Mouse (Mus musculus): ENCODE data around the gene Hoxd12.

The Hoxd12 gene

DNA sequence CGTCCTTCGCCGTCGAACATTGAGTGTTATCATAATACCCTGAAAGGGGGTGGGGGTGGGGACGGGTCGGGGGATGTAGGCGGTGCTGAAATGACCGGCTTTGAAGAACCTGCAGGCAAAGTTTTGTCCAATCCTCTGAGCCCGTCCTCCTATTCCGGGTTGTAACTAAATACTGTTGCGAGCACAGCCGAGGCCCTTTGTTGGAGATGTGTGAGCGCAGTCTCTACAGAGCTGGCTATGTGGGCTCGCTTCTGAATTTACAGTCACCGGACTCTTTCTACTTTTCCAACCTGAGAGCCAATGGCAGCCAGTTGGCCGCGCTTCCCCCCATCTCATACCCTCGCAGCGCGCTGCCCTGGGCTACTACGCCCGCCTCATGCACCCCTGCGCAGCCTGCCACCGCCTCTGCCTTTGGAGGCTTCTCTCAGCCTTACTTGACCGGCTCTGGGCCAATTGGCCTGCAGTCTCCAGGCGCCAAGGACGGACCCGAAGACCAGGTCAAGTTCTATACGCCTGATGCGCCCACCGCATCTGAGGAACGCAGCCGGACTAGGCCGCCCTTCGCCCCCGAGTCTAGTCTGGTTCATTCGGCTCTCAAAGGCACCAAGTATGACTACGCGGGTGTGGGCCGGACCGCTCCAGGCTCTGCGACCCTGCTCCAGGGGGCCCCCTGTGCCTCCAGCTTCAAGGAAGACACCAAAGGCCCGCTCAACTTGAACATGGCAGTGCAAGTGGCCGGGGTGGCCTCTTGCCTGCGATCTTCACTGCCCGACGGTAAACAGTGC is at the start of gene Hoxd12:
Gene Hoxd12 (plus strand): TSS at position 133 of the 785 bp plus-strand sequence.
- DNase-seq (ENCODE audit: low spot score), result no peak

- no peak for DNase-seq (ENCODE audit: low spot score)
Observed at GRCm38 (mm10) chr2:74635412-74635811, 39.4 kb upstream of the Hoxd12 start.

GRCm38 (mm10) chr2:74642431-74642830 is 32.4 kb upstream of the Hoxd12 start:
- DNase-seq (ENCODE audit: low spot score), result no peak

GRCm38 (mm10) chr2:74645631-74646030 is 29.2 kb upstream of the Hoxd12 start:
- DNase-seq (ENCODE audit: low spot score), result no peak

- DNase-seq (ENCODE audit: low spot score), result no peak
Observed at GRCm38 (mm10) chr2:74647082-74647864, 27.5 kb upstream of the Hoxd12 start.

DNA sequence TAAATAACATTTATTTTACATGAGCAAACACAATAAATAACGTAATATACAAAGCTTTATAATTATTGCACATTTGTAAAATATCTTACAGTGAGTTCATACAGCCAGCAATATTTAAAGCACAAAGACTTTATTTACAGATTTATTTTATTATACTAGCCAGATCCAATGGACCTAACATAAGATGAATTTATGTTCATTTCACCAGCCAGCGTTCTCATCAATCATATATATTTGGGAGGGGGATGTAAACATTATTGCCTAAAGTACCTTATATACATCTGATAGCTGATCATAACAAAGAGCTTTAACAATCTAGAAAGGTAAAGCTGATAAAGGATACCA is 21.8 kb upstream of the Hoxd12 start:
- DNase-seq (ENCODE audit: low spot score), result no peak

DNA sequence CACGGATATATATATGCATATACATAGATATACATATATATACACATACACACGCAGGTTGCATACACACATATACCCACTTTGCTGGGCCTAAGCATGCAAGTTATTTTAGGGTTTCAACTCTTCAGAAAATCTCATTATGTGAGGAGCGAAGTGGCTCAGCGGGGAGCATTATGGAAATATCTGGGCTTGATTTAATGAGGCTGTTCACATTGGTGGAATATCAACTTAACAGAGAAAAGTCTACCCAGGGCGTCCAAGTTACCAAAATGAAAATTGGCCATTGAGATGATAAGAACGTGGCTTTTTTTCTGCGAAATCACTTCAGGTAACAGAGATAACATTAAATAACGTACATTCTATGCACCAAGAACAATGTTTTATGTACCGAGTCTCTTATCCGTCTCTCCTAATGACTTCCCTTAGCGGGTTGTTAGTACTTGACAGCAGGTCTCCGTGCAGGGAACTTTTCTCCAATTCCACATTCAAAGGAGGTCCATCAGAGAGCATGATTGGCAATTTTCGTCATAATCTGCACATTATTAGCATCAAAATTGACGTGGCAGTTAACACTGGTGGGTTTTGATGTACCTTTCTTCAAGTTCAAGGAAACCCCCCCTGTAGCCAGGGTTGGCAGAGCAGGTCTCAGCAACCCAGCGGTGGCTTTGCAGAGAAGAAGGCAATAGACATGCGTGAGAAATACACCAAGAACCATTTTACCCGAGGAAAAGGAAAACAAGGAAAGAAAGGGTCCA is 20.9 kb upstream of the Hoxd12 start:
- no peak for DNase-seq (ENCODE audit: low spot score)

GRCm38 (mm10) chr2:74654743-74655419 is 19.9 kb upstream of the Hoxd12 start:
- DNase-seq (ENCODE audit: low spot score), result no peak

DNA sequence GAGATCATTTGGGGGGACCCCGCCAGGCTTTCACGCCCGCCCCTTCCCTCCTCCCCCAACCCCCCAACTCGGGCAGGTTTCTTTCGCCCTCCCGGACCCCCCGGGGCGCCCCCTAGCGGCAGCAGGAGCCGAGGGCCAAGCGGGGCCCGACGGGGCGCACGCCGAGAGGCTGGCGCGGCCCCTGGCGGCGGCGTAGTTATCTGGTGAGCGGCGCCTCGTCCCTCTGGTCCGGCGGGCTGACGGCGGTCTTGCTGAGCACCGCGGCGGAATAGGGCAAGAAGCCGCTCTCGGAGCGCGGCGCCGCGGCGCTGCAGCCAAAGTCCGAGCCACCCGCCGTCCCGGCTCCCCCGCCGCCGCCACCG is 19.4 kb upstream of the Hoxd12 start:
- DNase-seq (ENCODE audit: low spot score), result peak; percentile 58

- peak; percentile 15 for DNase-seq (ENCODE audit: low spot score)
Observed at GRCm38 (mm10) chr2:74655821-74656631, 18.8 kb upstream of the Hoxd12 start.

DNA sequence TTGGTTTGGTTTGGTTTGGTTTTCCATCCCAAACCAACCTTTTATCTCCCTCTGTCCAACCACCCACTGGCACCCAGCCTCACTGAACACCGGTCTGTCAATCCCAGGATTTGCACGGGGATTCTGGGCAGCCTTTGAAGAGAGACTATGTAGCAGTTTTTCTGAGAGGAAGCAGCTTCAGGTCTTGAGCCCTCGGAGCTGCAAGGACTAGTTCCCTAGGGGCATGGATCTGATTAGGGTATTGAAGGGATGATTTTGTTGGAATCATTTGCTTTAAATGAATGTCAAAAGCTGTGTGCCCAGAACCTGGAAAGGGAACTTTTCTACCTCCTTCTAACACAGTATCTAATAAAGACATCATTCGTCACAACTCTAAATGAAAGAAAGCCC is 18.2 kb upstream of the Hoxd12 start:
- no peak for DNase-seq (ENCODE audit: low spot score)

DNA sequence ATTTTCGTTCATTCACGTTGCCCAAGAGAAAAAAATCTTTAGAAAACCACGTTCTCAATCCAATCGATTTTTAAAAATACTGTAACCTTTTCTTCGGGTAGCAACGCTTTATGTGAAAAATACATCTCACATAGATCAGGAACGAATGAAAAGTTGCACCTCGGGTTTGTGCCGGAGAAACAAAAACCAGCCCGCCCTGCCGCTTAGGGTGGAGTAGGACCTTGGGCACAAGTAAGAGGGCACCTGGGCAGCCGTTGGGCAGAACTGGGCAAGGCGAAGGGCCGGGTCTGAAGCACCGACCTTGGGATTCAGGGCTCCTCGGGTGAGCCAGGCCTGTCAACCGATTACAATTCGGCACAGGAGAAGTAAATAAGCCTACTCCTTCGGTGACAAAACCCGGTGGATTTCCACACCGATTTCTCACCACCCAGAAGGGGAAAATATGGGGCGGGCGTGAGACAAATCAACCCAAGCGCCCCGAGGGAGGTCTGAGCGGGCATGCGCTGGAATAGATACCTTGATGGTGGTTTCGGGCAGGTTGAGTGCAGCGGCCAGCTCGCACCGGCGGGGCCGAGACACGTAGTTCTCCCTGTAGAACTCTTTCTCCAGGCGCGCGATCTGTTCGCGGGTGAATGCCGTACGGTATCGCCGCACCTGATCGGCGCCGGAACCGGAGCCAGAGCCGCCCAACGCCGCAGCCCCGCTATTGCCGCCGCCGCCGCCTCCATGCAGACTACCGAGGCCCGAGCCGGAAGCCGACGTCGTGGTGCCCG is 17.4 kb upstream of the Hoxd12 start:
- DNase-seq (ENCODE audit: low spot score), result peak; percentile 19

DNA sequence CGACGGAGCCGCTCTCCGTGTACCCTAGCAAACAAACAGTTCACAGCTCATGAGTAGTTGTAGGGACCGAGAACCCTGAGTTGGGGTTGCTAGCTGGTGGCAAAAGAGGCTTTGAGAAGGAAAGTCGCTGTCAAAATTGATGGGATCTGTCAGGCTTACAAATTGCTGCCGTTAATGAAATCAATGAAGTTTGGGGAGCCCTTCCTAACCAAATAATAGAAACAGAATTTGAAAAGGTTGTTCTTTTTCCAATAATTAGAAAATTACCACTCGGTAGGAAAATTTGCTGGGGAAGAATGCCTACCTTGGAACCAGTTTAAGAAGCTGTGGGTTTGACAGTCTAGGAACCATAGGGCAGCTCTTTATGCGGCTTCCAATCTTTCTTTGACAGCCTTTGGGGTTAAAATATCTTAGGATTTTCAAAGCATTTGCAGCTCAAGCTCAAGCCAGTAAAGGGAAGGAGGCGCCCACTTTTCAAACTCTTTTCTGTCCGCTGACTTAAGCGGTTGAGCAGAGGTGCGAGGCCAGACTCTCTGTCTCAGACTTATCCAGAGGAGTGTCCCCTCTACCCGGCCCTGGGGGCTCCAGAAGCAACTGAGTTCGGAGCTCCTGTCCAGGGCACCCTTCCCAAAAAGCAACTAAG is 16.7 kb upstream of the Hoxd12 start:
- no peak for DNase-seq (ENCODE audit: low spot score)

DNA sequence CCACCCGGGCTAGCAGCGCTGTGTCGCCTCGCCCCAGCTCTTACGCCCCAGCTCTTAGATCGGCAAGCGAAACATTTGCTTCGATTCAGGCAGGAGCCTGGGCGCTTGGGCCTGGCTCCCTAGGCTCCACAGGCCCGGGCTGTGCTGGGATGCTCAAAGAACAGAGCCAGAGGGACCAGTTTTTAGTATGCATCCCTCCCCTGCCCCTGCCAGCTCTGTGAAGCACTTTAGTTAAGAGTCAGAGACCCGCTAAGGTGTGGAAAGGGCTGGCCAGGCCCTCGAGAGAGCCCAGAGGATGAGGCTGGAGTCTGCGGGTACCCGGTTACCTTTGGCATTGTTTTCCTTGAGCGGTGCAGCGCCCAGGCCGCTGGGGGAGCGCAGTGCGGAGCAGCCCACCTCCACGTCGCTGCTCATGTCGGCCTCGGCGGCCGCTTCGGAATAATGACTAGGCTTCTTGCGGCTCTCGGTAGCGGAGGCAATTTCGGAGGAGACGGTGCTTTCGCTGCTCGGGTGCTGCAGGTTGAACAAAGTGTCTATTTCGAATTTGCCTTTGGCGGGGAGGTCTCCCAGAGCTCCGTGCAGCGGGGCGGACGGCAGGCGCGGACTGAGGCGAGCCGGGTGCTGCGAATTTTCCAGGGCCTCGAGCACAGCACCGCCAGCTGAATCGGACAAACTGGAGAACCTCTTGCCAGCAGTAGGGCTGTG is 16.0 kb upstream of the Hoxd12 start:
- DNase-seq (ENCODE audit: low spot score), result peak; percentile 18

DNA sequence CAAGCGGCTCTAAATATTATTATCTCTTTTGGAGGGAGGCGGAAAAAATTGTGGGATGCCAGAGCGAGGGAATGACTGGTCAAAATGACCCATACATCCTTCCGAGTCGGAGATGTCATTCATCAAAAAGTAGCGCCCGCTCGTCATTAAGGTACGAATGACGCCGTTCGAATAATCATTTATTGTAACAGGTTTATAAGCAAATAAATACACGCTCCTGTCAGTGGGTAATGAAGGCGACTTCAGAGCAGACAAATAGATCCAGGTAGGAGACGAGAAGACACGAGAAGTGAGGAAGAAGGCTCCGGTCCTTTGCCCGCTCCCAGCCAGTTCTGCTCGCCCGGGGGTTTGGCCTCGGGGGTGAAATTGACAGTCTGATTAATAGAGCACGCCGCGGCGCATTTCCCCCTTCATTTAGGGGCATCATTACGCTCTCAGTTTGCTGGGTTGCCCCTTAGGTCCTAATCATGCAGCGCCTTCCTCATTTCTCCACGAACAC is 15.3 kb upstream of the Hoxd12 start, which contains the start of gene Evx2:
Gene Evx2 (minus strand): TSS at position 51 of the 499 bp plus-strand sequence.
- DNase-seq (ENCODE audit: low spot score), result no peak

DNA sequence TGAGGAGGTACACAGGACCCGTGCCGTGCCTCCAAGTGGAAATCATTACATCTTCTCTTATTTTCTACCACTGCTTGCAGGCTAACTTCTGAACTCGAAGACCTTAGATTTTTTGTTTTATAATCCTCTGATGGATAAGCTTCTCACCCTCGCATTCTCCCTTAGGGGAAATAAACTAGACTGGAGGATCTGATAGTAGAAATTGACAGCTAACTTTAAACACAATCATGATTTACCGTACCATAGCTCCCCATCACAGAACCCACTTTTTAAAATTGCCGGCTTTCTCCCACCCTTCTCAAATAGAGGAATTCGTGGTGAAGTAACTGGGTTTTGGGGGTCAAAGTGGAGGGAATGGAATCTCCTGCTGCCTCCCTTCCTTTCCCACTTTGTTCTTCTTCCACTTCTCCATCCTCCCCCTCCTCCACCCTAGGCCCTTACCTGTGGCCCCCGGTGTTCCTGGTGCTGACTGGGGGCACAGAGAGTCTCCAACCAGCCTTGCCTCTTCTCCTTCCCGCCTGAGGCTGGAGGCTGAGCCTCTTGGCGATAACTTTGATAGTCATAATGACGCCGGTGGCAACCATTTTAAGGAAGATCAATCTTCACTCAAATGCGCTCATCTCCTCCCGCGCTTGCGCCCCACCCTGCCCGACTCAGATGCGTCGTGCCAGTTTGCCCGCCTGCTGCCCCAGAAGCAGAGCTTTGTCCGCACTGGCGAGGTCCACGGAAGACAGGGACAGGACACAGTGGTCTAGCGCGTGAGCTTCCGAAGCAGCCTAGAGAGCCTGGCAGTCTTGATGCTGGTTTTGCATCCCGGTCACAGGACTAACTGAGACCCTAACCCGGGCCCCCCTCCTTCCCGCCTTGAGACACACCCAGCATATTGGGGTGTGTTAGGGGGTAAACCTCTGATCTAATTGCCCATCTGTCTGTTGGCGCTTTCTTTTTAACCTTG is 14.1 kb upstream of the Hoxd12 start:
- no peak for DNase-seq (ENCODE audit: low spot score)

- peak; percentile 23 for DNase-seq (ENCODE audit: low spot score)
Observed at GRCm38 (mm10) chr2:74661685-74662084, 13.1 kb upstream of the Hoxd12 start.
